Mouse (Mus musculus) stomach, embryonic 15.5 days (tissue): ENCODE measurements around the gene Adamts17. TPM values are rescaled to one million over a fixed set of nuclear protein-coding genes. Genes with fewer than 3 reads are reported as not detected.
A peak's percentile ranks its signal among the peaks of the same experiment; 100 is the strongest.

Experiments
- ATAC-seq: fragments of 200-750 bp; cut with Nextera tagmentation; 2 replicates; pipeline ENCODE4 v1.8.0; 2017; ENCODE audit warnings: low read depth, moderate number of reproducible peaks, moderate TSS enrichment; ENCODE audit not compliant: insufficient read depth, low FRiP score
- H3K27ac ChIP-seq: fragments of 300-500 bp; sonication (generic); 2 replicates; pipeline ENCODE4 v1.5.1; 2015; ENCODE audit warnings: mild to moderate bottlenecking, inconsistent platforms
- H3K27me3 ChIP-seq: fragments of 300-500 bp; sonication (generic); replicated peaks from 2 replicates; pipeline ENCODE4 v1.6.1; 2015; ENCODE audit warnings: inconsistent platforms
- H3K36me3 ChIP-seq: fragments of 300-500 bp; sonication (generic); 2 replicates; pipeline ENCODE4 v1.6.1; 2015; ENCODE audit warnings: inconsistent platforms
- H3K4me1 ChIP-seq: fragments of 300-500 bp; sonication (generic); 2 replicates; pipeline ENCODE4 v1.6.1; 2015; ENCODE audit warnings: inconsistent platforms
- H3K4me2 ChIP-seq: fragments of 300-500 bp; sonication (generic); 2 replicates; pipeline ENCODE4 v1.6.1; 2015; ENCODE audit warnings: mild to moderate bottlenecking, inconsistent platforms
- H3K4me3 ChIP-seq: fragments of 300-500 bp; sonication (generic); replicated peaks from 2 replicates; pipeline ENCODE4 v1.5.1; 2015; ENCODE audit warnings: inconsistent platforms
- H3K9ac ChIP-seq: fragments of 300-500 bp; sonication (generic); 2 replicates; pipeline ENCODE4 v1.6.1; 2015; ENCODE audit warnings: inconsistent platforms
- H3K9me3 ChIP-seq: fragments of 300-500 bp; sonication (generic); 2 replicates; pipeline ENCODE4 v1.6.1; 2016; ENCODE audit warnings: inconsistent platforms
- WGBS: fragments of 180-500 bp; shearing (Covaris S2); methylation state at CpG from one replicate; pipeline ENCODE4 v1.1.7; 2015; 5-methylcytosine and 5-hydroxymethylcytosine counted together
- polyA plus RNA-seq: library from polyadenylated mRNA; unstranded; fragments of >200 nt; fragmentation: Nextera tagmentation; extraction: Ambion mirVana; gene quantifications from 2 replicates; pipeline ENCODE4 v1.2.1, GENCODE M21; 2015

The Adamts17 gene
- polyA plus RNA-seq, 1 experiment from 2014 or later = 5.6 TPM

- H3K9me3 ChIP-seq = no peaks in the 10 kb centered on the region
- H3K4me2 ChIP-seq = no peak overlapping the region
- no peak overlapping the region for H3K4me3 ChIP-seq
- peak overlapping the region; percentile 67; the same call in 1 of the 2 replicates for H3K27ac ChIP-seq
- ATAC-seq = no peak
- no peak overlapping the region for H3K9ac ChIP-seq
- H3K4me1 ChIP-seq = no peaks in the 10 kb centered on the region
- H3K27me3 ChIP-seq = no peaks in the 10 kb centered on the region
- WGBS = 60% methylated on average over 2 of the region's 2 CpGs
- H3K36me3 ChIP-seq = no peaks in the 10 kb centered on the region
Observed at GRCm38 (mm10) chr7:66891431-66891830, 51.9 kb downstream of the Adamts17 start.

GRCm38 (mm10) chr7:66892096-66892495 is 52.6 kb downstream of the Adamts17 start:
- H3K9me3 ChIP-seq = no peaks in the 10 kb centered on the region
- H3K4me2 ChIP-seq = no peak overlapping the region
- peak overlapping the region; percentile 67; the same call in 1 of the 2 replicates for H3K27ac ChIP-seq
- no peaks in the 10 kb centered on the region for H3K27me3 ChIP-seq
- ATAC-seq = no peak
- no peak overlapping the region for H3K4me3 ChIP-seq
- H3K9ac ChIP-seq = no peak overlapping the region
- WGBS = 74% methylated on average over 4 of the region's 4 CpGs
- H3K36me3 ChIP-seq = no peaks in the 10 kb centered on the region
- no peaks in the 10 kb centered on the region for H3K4me1 ChIP-seq

GRCm38 (mm10) chr7:66902376-66902775 is 62.8 kb downstream of the Adamts17 start:
- H3K36me3 ChIP-seq = no peaks in the 10 kb centered on the region
- H3K27ac ChIP-seq = no peak overlapping the region
- no peaks in the 10 kb centered on the region for H3K27me3 ChIP-seq
- no peak overlapping the region for H3K4me3 ChIP-seq
- WGBS = 87% methylated on average over 7 of the region's 7 CpGs
- ATAC-seq = no peak
- H3K4me1 ChIP-seq = no peaks in the 10 kb centered on the region
- no peak overlapping the region for H3K4me2 ChIP-seq
- no peaks in the 10 kb centered on the region for H3K9me3 ChIP-seq
- no peak overlapping the region for H3K9ac ChIP-seq

GRCm38 (mm10) chr7:66903014-66903413 is 63.5 kb downstream of the Adamts17 start:
- WGBS = 75% methylated on average over 5 of the region's 5 CpGs
- H3K9ac ChIP-seq = no peak overlapping the region
- no peak overlapping the region for H3K4me2 ChIP-seq

GRCm38 (mm10) chr7:66905941-66906340 is 66.4 kb downstream of the Adamts17 start:
- Histone ChIP-seq H3K4me2 (no peak overlapping the region), H3K36me3 (no peaks in the 10 kb centered on the region), H3K4me3 (no peak overlapping the region), H3K9me3 (no peaks in the 10 kb centered on the region), H3K27ac (no peak overlapping the region), H3K9ac (no peak overlapping the region), H3K27me3 (no peaks in the 10 kb centered on the region), H3K4me1 (no peaks in the 10 kb centered on the region)
- WGBS = 76% methylated on average over 4 of the region's 4 CpGs
- ATAC-seq = no peak

More at GRCm38 (mm10) chr7:66903014-66903413, 63.5 kb downstream of the Adamts17 start:
- Histone ChIP-seq H3K27ac (no peak overlapping the region), H3K27me3 (no peaks in the 10 kb centered on the region), H3K36me3 (no peaks in the 10 kb centered on the region), H3K9me3 (no peaks in the 10 kb centered on the region), H3K4me1 (no peaks in the 10 kb centered on the region), H3K4me3 (no peak overlapping the region)
- ATAC-seq = no peak

GRCm38 (mm10) chr7:66912866-66913265 is 73.3 kb downstream of the Adamts17 start:
- Histone ChIP-seq H3K36me3 (no peaks in the 10 kb centered on the region), H3K9me3 (no peaks in the 10 kb centered on the region), H3K4me2 (no peak overlapping the region), H3K4me3 (no peak overlapping the region), H3K4me1 (peaks cover 6% of the 10 kb centered on the region; the same call in 1 of the 2 replicates), H3K27ac (peak overlapping the region; percentile 31), H3K9ac (no peak overlapping the region), H3K27me3 (no peaks in the 10 kb centered on the region)
- 0 out of 2 replicates have a peak, but pooled peaks have one; percentile 18 for ATAC-seq
- 30% methylated on average over 5 of the region's 5 CpGs for WGBS

- Histone ChIP-seq H3K9me3 (no peaks in the 10 kb centered on the region), H3K4me3 (no peak overlapping the region), H3K27ac (no peak overlapping the region), H3K9ac (no peak overlapping the region), H3K36me3 (no peaks in the 10 kb centered on the region), H3K4me1 (no peaks in the 10 kb centered on the region), H3K27me3 (no peaks in the 10 kb centered on the region), H3K4me2 (no peak overlapping the region)
- 85% methylated on average over 3 of the region's 3 CpGs for WGBS
- ATAC-seq = no peak
Observed at GRCm38 (mm10) chr7:66923595-66923994, 84.1 kb downstream of the Adamts17 start.

GRCm38 (mm10) chr7:66924104-66924503 is 84.6 kb downstream of the Adamts17 start:
- Histone ChIP-seq H3K4me3 (no peak overlapping the region), H3K36me3 (no peaks in the 10 kb centered on the region), H3K9ac (no peak overlapping the region), H3K9me3 (no peaks in the 10 kb centered on the region), H3K27me3 (no peaks in the 10 kb centered on the region), H3K4me2 (no peak overlapping the region), H3K4me1 (no peaks in the 10 kb centered on the region), H3K27ac (no peak overlapping the region)
- no peak for ATAC-seq
- WGBS = 85% methylated on average over 1 of the region's 1 CpGs

GRCm38 (mm10) chr7:66929263-66929662 is 89.7 kb downstream of the Adamts17 start:
- WGBS = 15% methylated on average over 6 of the region's 6 CpGs
- Histone ChIP-seq H3K9ac (no peak overlapping the region), H3K4me3 (no peak overlapping the region), H3K4me1 (peaks cover 7% of the 10 kb centered on the region), H3K4me2 (peak overlapping the region; percentile 17), H3K27ac (peak overlapping the region; percentile 58; the same call in 1 of the 2 replicates), H3K9me3 (no peaks in the 10 kb centered on the region), H3K27me3 (no peaks in the 10 kb centered on the region), H3K36me3 (no peaks in the 10 kb centered on the region)
- ATAC-seq = peak; percentile 77

- 93% methylated on average over 1 of the region's 1 CpGs for WGBS
- Histone ChIP-seq H3K9me3 (no peaks in the 10 kb centered on the region), H3K36me3 (no peaks in the 10 kb centered on the region), H3K27ac (no peak overlapping the region), H3K4me1 (peaks cover 12% of the 10 kb centered on the region), H3K4me2 (no peak overlapping the region), H3K27me3 (no peaks in the 10 kb centered on the region), H3K4me3 (no peak overlapping the region), H3K9ac (no peak overlapping the region)
- ATAC-seq = no peak
Observed at GRCm38 (mm10) chr7:66931291-66931690, 91.8 kb downstream of the Adamts17 start.

GRCm38 (mm10) chr7:66933251-66933650 is 93.7 kb downstream of the Adamts17 start:
- ATAC-seq = no peak
- Histone ChIP-seq H3K27me3 (no peaks in the 10 kb centered on the region), H3K36me3 (no peaks in the 10 kb centered on the region), H3K9ac (no peak overlapping the region), H3K4me1 (peaks cover 16% of the 10 kb centered on the region), H3K9me3 (no peaks in the 10 kb centered on the region), H3K4me2 (no peak overlapping the region), H3K4me3 (no peak overlapping the region), H3K27ac (no peak overlapping the region)
- WGBS = 61% methylated on average over 4 of the region's 4 CpGs

GRCm38 (mm10) chr7:66934062-66934461 is 94.5 kb downstream of the Adamts17 start:
- Histone ChIP-seq H3K4me3 (no peak overlapping the region), H3K27ac (0 out of 2 replicates have a peak overlapping the region, but pooled peaks have one; percentile 19), H3K4me2 (no peak overlapping the region), H3K9me3 (no peaks in the 10 kb centered on the region), H3K36me3 (no peaks in the 10 kb centered on the region), H3K9ac (no peak overlapping the region), H3K4me1 (peaks cover 22% of the 10 kb centered on the region), H3K27me3 (no peaks in the 10 kb centered on the region)
- 63% methylated on average over 6 of the region's 6 CpGs for WGBS
- no peak for ATAC-seq

- Histone ChIP-seq H3K9me3 (no peaks in the 10 kb centered on the region), H3K9ac (no peak overlapping the region), H3K4me2 (no peak overlapping the region), H3K4me1 (peaks cover 21% of the 10 kb centered on the region), H3K36me3 (no peaks in the 10 kb centered on the region), H3K27me3 (no peaks in the 10 kb centered on the region), H3K4me3 (no peak overlapping the region), H3K27ac (no peak overlapping the region)
- no peak for ATAC-seq
- WGBS = 88% methylated on average over 6 of the region's 6 CpGs
Observed at GRCm38 (mm10) chr7:66935041-66935440, 95.5 kb downstream of the Adamts17 start.
